Mouse (Mus musculus) left cerebral cortex, adult 2 months (tissue): ENCODE data around the gene Mfsd13b. TPM values are rescaled to one million over a fixed set of nuclear protein-coding genes. Genes with fewer than 3 reads are reported as not detected.
A peak's percentile ranks its signal among the peaks of the same experiment; 100 is the strongest.

Source experiments
- DNase-seq, 2 experiments: peaks; one replicate each; pipeline ENCODE4 v3.0.0; 2021 to 2022; ENCODE audit warnings: low spot score in 2 of 2, mixed read lengths in 1 of 2; ENCODE audit errors: extremely low spot score in 1 of 2
- H3K27ac ChIP-seq: fragments of 200-600 bp; 2 replicates; pipeline ENCODE4 v1.8.1; 2022
- H3K4me3 ChIP-seq: fragments of 200-600 bp; 2 replicates; pipeline ENCODE4 v1.8.1; 2022
- CTCF ChIP-seq: fragments of 200-600 bp; IDR thresholded peaks from 2 replicates; pipeline ENCODE4 v1.8.1; 2022; ENCODE audit warnings: antibody characterized with exemption, mild to moderate bottlenecking, moderate library complexity
- intact Hi-C: fragments of 180-260 bp; cut with DNase I; formaldehyde crosslinking; loops from one replicate; pipeline ENCODE4 v1.15.1; 2025
- total RNA-seq, 2 experiments: library from RNA; stranded (reverse); gene quantifications; 2 replicates each; pipeline ENCODE4 v1.2.3; 2021

Gene Mfsd13b
- total RNA-seq, 2 experiments from 2014 or later, result 0.44 to 0.86 TPM

DNA sequence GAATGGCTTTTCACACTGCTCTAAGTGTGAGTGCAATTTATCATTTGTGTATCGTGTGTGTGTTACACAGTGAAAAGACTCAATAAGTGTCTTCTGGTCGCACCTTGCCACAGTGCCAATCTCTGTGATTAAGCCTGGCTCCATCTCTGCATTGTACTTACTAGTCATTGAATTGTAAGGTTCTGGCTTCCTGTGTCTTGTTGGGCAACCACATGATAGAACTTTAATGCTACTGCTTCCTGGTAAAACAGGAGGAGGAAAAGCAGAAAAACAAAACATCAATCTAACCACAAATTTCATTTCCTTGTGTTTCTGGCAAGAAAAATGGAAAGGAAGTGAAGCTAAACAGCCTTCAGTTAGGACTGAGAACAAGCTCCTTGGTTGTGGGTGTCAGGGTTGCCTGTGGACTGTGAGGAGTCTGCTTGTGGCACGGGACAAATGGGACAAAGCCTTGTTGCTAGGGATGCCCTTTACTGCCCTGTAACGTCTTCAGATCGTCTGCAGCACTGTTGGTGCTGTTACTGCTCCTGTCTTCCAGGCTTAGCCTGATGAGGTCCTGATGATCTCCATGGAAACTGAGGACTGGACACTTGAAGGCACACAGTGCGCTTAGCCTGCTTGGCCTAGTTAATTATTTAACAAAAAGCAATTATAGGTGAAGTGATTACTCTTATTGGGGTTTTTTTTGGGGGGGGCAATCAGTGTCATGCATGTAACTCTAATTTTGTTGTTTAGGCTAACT lies 77.3 kb downstream of the Mfsd13b start:
- intact Hi-C loops, result loop anchor here (5.0 kb wide), 1 partner anchor 217 kb away; the partner anchor contains the start of gene Eef2k
- TF ChIP-seq CTCF, result no peak
- DNase-seq, result no peak

DNA sequence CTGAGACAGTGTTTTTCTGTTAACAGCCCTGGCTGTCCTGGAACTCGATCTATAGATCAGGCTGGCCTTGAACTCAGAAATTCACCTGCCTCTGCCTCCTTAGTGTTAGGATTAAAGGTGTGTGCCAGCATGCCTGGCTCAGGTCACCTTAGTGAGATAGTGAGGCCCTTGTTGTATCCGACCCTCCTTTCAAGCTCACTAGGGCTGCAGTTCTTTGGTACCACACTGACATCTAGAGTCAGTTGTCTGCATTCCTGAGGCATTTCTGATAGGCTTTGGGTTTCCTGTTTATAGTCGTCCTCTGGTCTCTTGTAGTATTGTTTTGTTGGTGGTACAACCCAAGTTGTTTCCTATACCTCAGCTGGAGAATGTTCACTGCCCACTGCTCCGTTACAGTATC lies 82.0 kb downstream of the Mfsd13b start:
- H3K27ac ChIP-seq, result no peak overlapping the region
- DNase-seq, result no peak

More for the DNA sequence above, 77.3 kb downstream of the Mfsd13b start:
- Histone ChIP-seq H3K4me3 (no peak overlapping the region), H3K27ac (no peak overlapping the region)

More for the DNA sequence above, 82.0 kb downstream of the Mfsd13b start:
- intact Hi-C loops, result loop anchor here (2.0 to 5.0 kb wide), 2 partner anchors 130 to 222 kb away; partner anchors contain the start of gene Eef2k
- no peak overlapping the region for H3K4me3 ChIP-seq
- TF ChIP-seq CTCF, result peak; percentile 63

Other genes starting within 250 kb of the Mfsd13b start
- 10 to 100 TPM; 12.7 to 14.8 TPM for gene Vwa3a, start 243.2 kb upstream of the Mfsd13b start, total RNA-seq
- gene Gm5737, start 170.1 kb upstream of the Mfsd13b start, total RNA-seq, result under 1 TPM in 1 of 2 experiments, not detected in 1; 0.27 TPM
- 10 to 100 TPM; 34.1 to 34.4 TPM for gene Eef2k, start 139.7 kb upstream of the Mfsd13b start, total RNA-seq
- gene Polr3e, start 64.8 kb upstream of the Mfsd13b start, total RNA-seq, result 10 to 100 TPM; 26.4 to 27.8 TPM
- 1 to 10 TPM; 9.5 to 9.8 TPM for gene Cdr2, start 197 bp upstream of the Mfsd13b start, total RNA-seq
- 10 to 100 TPM; 81.9 to 93.1 TPM for gene Mettl9, start 51.9 kb downstream of the Mfsd13b start, total RNA-seq
- gene Igsf6, start 92.1 kb downstream of the Mfsd13b start, total RNA-seq, result under 1 TPM; 0.21 to 0.32 TPM
- under 1 TPM; 0.18 to 0.37 TPM for gene Otoa, start 99.1 kb downstream of the Mfsd13b start, total RNA-seq